Mouse (Mus musculus) stomach, postnatal 0 days (tissue): ENCODE results near the gene 1700016D06Rik. TPM values are rescaled to one million over a fixed set of nuclear protein-coding genes. Genes with fewer than 3 reads are reported as not detected.
A peak's percentile ranks its signal among the peaks of the same experiment; 100 is the strongest.

Source experiments
- ATAC-seq: fragments of 200-750 bp; cut with Nextera tagmentation; 2 replicates; pipeline ENCODE4 v1.8.0; 2017; ENCODE audit not compliant: low FRiP score, low TSS enrichment
- DNase-seq: peaks from one replicate; pipeline ENCODE4 v3.0.0-alpha.2; 2016; ENCODE audit warnings: low spot score
- H3K27ac ChIP-seq: fragments of 300-500 bp; sonication (generic); replicated peaks from 2 replicates; pipeline ENCODE4 v1.5.1; 2014; ENCODE audit warnings: mild to moderate bottlenecking, control low read depth
- H3K27me3 ChIP-seq: fragments of 300-500 bp; sonication (generic); 2 replicates; pipeline ENCODE4 v1.6.1; 2014; ENCODE audit warnings: low read length; ENCODE audit not compliant: control insufficient read depth, insufficient read depth
- H3K36me3 ChIP-seq: fragments of 300-500 bp; sonication (generic); 2 replicates; pipeline ENCODE4 v1.6.1; 2014; ENCODE audit warnings: low read length, mixed read lengths; ENCODE audit not compliant: control insufficient read depth, insufficient read depth
- H3K4me1 ChIP-seq: fragments of 300-500 bp; sonication (generic); replicated peaks from 2 replicates; pipeline ENCODE4 v1.6.1; 2014; ENCODE audit warnings: antibody characterized with exemption; ENCODE audit not compliant: control insufficient read depth, insufficient read depth
- H3K4me2 ChIP-seq: fragments of 300-500 bp; sonication (generic); replicated peaks from 2 replicates; pipeline ENCODE4 v1.6.1; 2014; ENCODE audit warnings: low read depth, mild to moderate bottlenecking, control low read depth, moderate library complexity
- H3K4me3 ChIP-seq: fragments of 300-500 bp; sonication (generic); 2 replicates; pipeline ENCODE4 v1.5.1; 2014; ENCODE audit warnings: low read depth, low read length, control low read depth
- H3K9ac ChIP-seq: fragments of 300-500 bp; sonication (generic); 2 replicates; pipeline ENCODE4 v1.6.1; 2014; ENCODE audit warnings: mild to moderate bottlenecking, low read length, control low read depth, mixed read lengths
- H3K9me3 ChIP-seq: fragments of 300-500 bp; sonication (generic); 2 replicates; pipeline ENCODE4 v1.6.1; 2016; ENCODE audit warnings: low read length; ENCODE audit not compliant: control insufficient read depth
- CTCF ChIP-seq: IDR thresholded peaks from 2 replicates; pipeline ENCODE4 v1.5.1; 2016; ENCODE audit warnings: antibody characterized with exemption, low read depth, mild to moderate bottlenecking, moderate library complexity
- EP300 ChIP-seq: optimal IDR thresholded peaks from 2 replicates; pipeline ENCODE3; 2016; ENCODE audit warnings: antibody characterized with exemption
- WGBS: fragments of 180-500 bp; shearing (Covaris S2); extraction: QIAGEN DNeasy Blood & Tissue Kit; methylation state at CpG from one replicate; pipeline ENCODE4 v1.1.7; 2014; 5-methylcytosine and 5-hydroxymethylcytosine counted together
- polyA plus RNA-seq: library from polyadenylated mRNA; unstranded; fragments of >200 nt; fragmentation: Nextera tagmentation; extraction: Ambion mirVana; gene quantifications from 2 replicates; pipeline ENCODE4 v1.2.1, GENCODE M21; 2015

The 1700016D06Rik gene
- not detected in 2 replicates for polyA plus RNA-seq

- no peak for TF ChIP-seq EP300
- TF ChIP-seq CTCF: no peak
- Histone ChIP-seq H3K27me3 (no peaks in the 10 kb centered on the region), H3K4me2 (no peak within 1 kb of the TSS), H3K36me3 (no peaks in the 10 kb centered on the region), H3K4me3 (no peak within 1 kb of the TSS), H3K9ac (0 out of 2 replicates have a peak within 1 kb of the TSS, but pooled peaks have one; percentile 9), H3K27ac (no peak within 1 kb of the TSS), H3K9me3 (no peaks in the 10 kb centered on the region), H3K4me1 (no peaks in the 10 kb centered on the region)
- ATAC-seq (no peak), DNase-seq (no peak)
- WGBS: 49% methylated on average over 6 of the region's 6 CpGs
These were observed at the start of gene 1700016D06Rik for GRCm38 (mm10) chr8:11701033-11701362. TSS of gene 1700016D06Rik (minus strand) at chr8:11701063.

- Histone ChIP-seq H3K4me1 (no peaks in the 10 kb centered on the region), H3K27me3 (no peaks in the 10 kb centered on the region), H3K9me3 (no peaks in the 10 kb centered on the region), H3K9ac (no peak overlapping the region), H3K4me3 (no peak overlapping the region), H3K4me2 (no peak overlapping the region), H3K27ac (no peak overlapping the region), H3K36me3 (no peaks in the 10 kb centered on the region)
- ATAC-seq: no peak
- no peak for DNase-seq
- TF ChIP-seq CTCF (no peak), EP300 (no peak)
- 62% methylated on average over 6 of the region's 6 CpGs for WGBS
These were observed 48.6 kb upstream of the 1700016D06Rik start for GRCm38 (mm10) chr8:11749472-11749871.

- no peak overlapping the region for H3K4me3 ChIP-seq
- no peak overlapping the region for H3K4me2 ChIP-seq
- no peaks in the 10 kb centered on the region for H3K4me1 ChIP-seq
- DNase-seq (no peak), ATAC-seq (peak; percentile 38; the same call in 1 of the 2 replicates)
- no peak overlapping the region for H3K9ac ChIP-seq
- no peaks in the 10 kb centered on the region for H3K36me3 ChIP-seq
- no peaks in the 10 kb centered on the region for H3K27me3 ChIP-seq
- 56% methylated on average over 11 of the region's 11 CpGs for WGBS
- TF ChIP-seq EP300 (no peak), CTCF (no peak)
- H3K27ac ChIP-seq: no peak overlapping the region
- no peaks in the 10 kb centered on the region for H3K9me3 ChIP-seq
These were observed 46.2 kb upstream of the 1700016D06Rik start for GRCm38 (mm10) chr8:11746850-11747600.

- Histone ChIP-seq H3K9me3 (no peaks in the 10 kb centered on the region), H3K27ac (no peak overlapping the region), H3K36me3 (no peaks in the 10 kb centered on the region), H3K9ac (no peak overlapping the region), H3K4me3 (no peak overlapping the region), H3K4me1 (no peaks in the 10 kb centered on the region), H3K27me3 (no peaks in the 10 kb centered on the region), H3K4me2 (no peak overlapping the region)
- TF ChIP-seq EP300 (no peak), CTCF (no peak)
- DNase-seq: no peak
- WGBS: 50% methylated on average over 10 of the region's 10 CpGs
- 0 out of 2 replicates have a peak, but pooled peaks have one; percentile 34 for ATAC-seq
These were observed 42.7 kb upstream of the 1700016D06Rik start for GRCm38 (mm10) chr8:11743580-11743979.

- WGBS: 75% methylated on average over 2 of the region's 2 CpGs
- no peak for DNase-seq
These were observed 40.0 kb upstream of the 1700016D06Rik start for GRCm38 (mm10) chr8:11740857-11741256.

GRCm38 (mm10) chr8:11739082-11739481 lies 38.2 kb upstream of the 1700016D06Rik start:
- DNase-seq (no peak), ATAC-seq (no peak)
- H3K36me3 ChIP-seq: no peaks in the 10 kb centered on the region
- 74% methylated on average over 5 of the region's 5 CpGs for WGBS
- no peak overlapping the region for H3K27ac ChIP-seq
- no peaks in the 10 kb centered on the region for H3K9me3 ChIP-seq
- H3K9ac ChIP-seq: no peak overlapping the region
- H3K4me1 ChIP-seq: no peaks in the 10 kb centered on the region
- H3K4me2 ChIP-seq: no peak overlapping the region
- no peak overlapping the region for H3K4me3 ChIP-seq
- no peaks in the 10 kb centered on the region for H3K27me3 ChIP-seq
- no peak for TF ChIP-seq EP300
- TF ChIP-seq CTCF: peak; percentile 44; the same call in 1 of the 2 replicates

More at GRCm38 (mm10) chr8:11740857-11741256, 40.0 kb upstream of the 1700016D06Rik start:
- TF ChIP-seq CTCF (no peak), EP300 (no peak)
- no peak overlapping the region for H3K4me3 ChIP-seq
- no peaks in the 10 kb centered on the region for H3K9me3 ChIP-seq
- H3K4me1 ChIP-seq: no peaks in the 10 kb centered on the region
- H3K27me3 ChIP-seq: no peaks in the 10 kb centered on the region
- H3K4me2 ChIP-seq: no peak overlapping the region
- no peak for ATAC-seq
- no peak overlapping the region for H3K27ac ChIP-seq
- no peaks in the 10 kb centered on the region for H3K36me3 ChIP-seq
- no peak overlapping the region for H3K9ac ChIP-seq
